Mouse (Mus musculus) myocyte (in vitro differentiated cells): ENCODE data around the gene Wdr11.

Experiments
- E2F4 ChIP-seq: IDR thresholded peaks from one replicate; pipeline ENCODE4 v1.6.1; 2011; ENCODE audit warnings: mild to moderate bottlenecking, control low read depth, moderate library complexity; ENCODE audit not compliant: insufficient read depth
- POLR2A ChIP-seq: IDR thresholded peaks from one replicate; pipeline ENCODE4 v1.6.1; 2011; ENCODE audit warnings: low read depth, mild to moderate bottlenecking, control low read depth, moderate library complexity; ENCODE audit not compliant: insufficient read length

DNA sequence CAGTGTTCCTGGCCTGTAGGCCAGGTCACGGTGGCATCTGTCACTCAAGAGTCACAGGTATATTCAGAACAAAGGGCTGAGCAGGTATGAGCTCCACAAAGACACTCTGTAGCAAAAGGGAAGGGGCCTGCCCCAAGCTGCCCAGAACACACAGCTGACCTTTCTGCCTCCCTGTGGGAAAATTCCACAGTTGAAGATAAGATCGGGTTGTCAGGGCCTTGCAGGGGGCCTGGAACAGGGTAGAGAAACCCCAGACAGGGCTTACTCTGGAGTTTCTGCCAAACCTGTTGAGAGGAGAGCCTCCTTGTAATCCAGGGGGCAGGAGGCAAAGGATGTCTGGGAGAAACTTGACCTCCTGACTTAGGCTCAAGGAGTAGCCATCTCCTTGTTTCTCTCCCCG, 90.9 kb downstream of the Wdr11 start:
- no peak for TF ChIP-seq E2F4
- no peak for TF ChIP-seq POLR2A
